Mouse (Mus musculus) hindbrain, embryonic 12.5 days (tissue): ENCODE measurements at regions not wholly inside any gene's neighbourhood (a gene's known extent, or its start where the extent isn't known, plus 50 kb on each side); places are given as distances from the start of the nearest gene placed in this dataset.

Source experiments
- ATAC-seq: fragments of 200-750 bp; cut with Nextera tagmentation; 2 replicates; pipeline ENCODE4 v1.8.0; 2017; ENCODE audit warnings: moderate TSS enrichment; ENCODE audit not compliant: low FRiP score
- H3K27ac ChIP-seq: fragments of 300-500 bp; sonication (generic); 2 replicates; pipeline ENCODE4 v1.5.1; 2016; ENCODE audit warnings: mild to moderate bottlenecking
- H3K27me3 ChIP-seq: fragments of 300-500 bp; sonication (generic); 2 replicates; pipeline ENCODE4 v1.6.1; 2016; ENCODE audit warnings: mild to moderate bottlenecking
- H3K36me3 ChIP-seq: fragments of 300-500 bp; sonication (generic); 2 replicates; pipeline ENCODE4 v1.6.1; 2016; ENCODE audit warnings: mild to moderate bottlenecking
- H3K4me1 ChIP-seq: fragments of 300-500 bp; sonication (generic); 2 replicates; pipeline ENCODE4 v1.6.1; 2016
- H3K4me2 ChIP-seq: fragments of 300-500 bp; sonication (generic); replicated peaks from 2 replicates; pipeline ENCODE4 v1.6.1; 2016; ENCODE audit warnings: mild to moderate bottlenecking
- H3K4me3 ChIP-seq: fragments of 300-500 bp; sonication (generic); 2 replicates; pipeline ENCODE4 v1.5.1; 2016; ENCODE audit warnings: mild to moderate bottlenecking
- H3K9ac ChIP-seq: fragments of 300-500 bp; sonication (generic); 2 replicates; pipeline ENCODE4 v1.6.1; 2016; ENCODE audit warnings: mild to moderate bottlenecking, moderate library complexity
- H3K9me3 ChIP-seq: fragments of 300-500 bp; sonication (generic); replicated peaks from 2 replicates; pipeline ENCODE4 v1.6.1; 2016; ENCODE audit warnings: mild to moderate bottlenecking
- WGBS: fragments of 180-500 bp; shearing (Covaris S2); methylation state at CpG from one replicate; pipeline ENCODE4 v1.1.7; 2016; 5-methylcytosine and 5-hydroxymethylcytosine counted together

GRCm38 (mm10) chr15:51657621-51658020 lies 2227.1 kb upstream of the Gm7489 start:
- peaks cover 10% of the 10 kb centered on the region for H3K9me3 ChIP-seq
- H3K36me3 ChIP-seq: no peaks in the 10 kb centered on the region
- no peak overlapping the region for H3K4me2 ChIP-seq
- no peaks in the 10 kb centered on the region for H3K27me3 ChIP-seq
- no peaks in the 10 kb centered on the region for H3K4me1 ChIP-seq
- 91% methylated on average over 1 of the region's 1 CpGs for WGBS
- no peak overlapping the region for H3K4me3 ChIP-seq
- no peak overlapping the region for H3K9ac ChIP-seq
- H3K27ac ChIP-seq: no peak overlapping the region
- no peak for ATAC-seq

GRCm38 (mm10) chr15:51668340-51668739 lies 2216.4 kb upstream of the Gm7489 start:
- H3K9me3 ChIP-seq: no peaks in the 10 kb centered on the region
- H3K27me3 ChIP-seq: no peaks in the 10 kb centered on the region
- no peak overlapping the region for H3K4me3 ChIP-seq
- no peaks in the 10 kb centered on the region for H3K36me3 ChIP-seq
- H3K4me2 ChIP-seq: no peak overlapping the region
- H3K9ac ChIP-seq: no peak overlapping the region
- WGBS: 79% methylated on average over 3 of the region's 3 CpGs
- H3K4me1 ChIP-seq: no peaks in the 10 kb centered on the region
- no peak for ATAC-seq
- no peak overlapping the region for H3K27ac ChIP-seq

- no peaks in the 10 kb centered on the region for H3K27me3 ChIP-seq
- no peak overlapping the region for H3K4me2 ChIP-seq
- 89% methylated on average over 18 of the region's 18 CpGs for WGBS
- no peaks in the 10 kb centered on the region for H3K9me3 ChIP-seq
- H3K27ac ChIP-seq: no peak overlapping the region
- H3K4me1 ChIP-seq: no peaks in the 10 kb centered on the region
- H3K4me3 ChIP-seq: no peak overlapping the region
- no peaks in the 10 kb centered on the region for H3K36me3 ChIP-seq
- ATAC-seq: no peak
- no peak overlapping the region for H3K9ac ChIP-seq
These were observed 2212.9 kb upstream of the Gm7489 start for GRCm38 (mm10) chr15:51671667-51672372.

- Histone ChIP-seq H3K4me2 (no peak overlapping the region), H3K36me3 (no peaks in the 10 kb centered on the region), H3K27me3 (no peaks in the 10 kb centered on the region), H3K4me1 (no peaks in the 10 kb centered on the region), H3K9ac (no peak overlapping the region), H3K27ac (no peak overlapping the region), H3K4me3 (no peak overlapping the region), H3K9me3 (no peaks in the 10 kb centered on the region)
- ATAC-seq: no peak
- 56% methylated on average over 1 of the region's 1 CpGs for WGBS
These were observed 2211.2 kb upstream of the Gm7489 start for GRCm38 (mm10) chr15:51673483-51673882.

GRCm38 (mm10) chr15:51675291-51675690 lies 2209.4 kb upstream of the Gm7489 start:
- H3K36me3 ChIP-seq: no peaks in the 10 kb centered on the region
- WGBS: 77% methylated on average over 4 of the region's 4 CpGs
- H3K27me3 ChIP-seq: no peaks in the 10 kb centered on the region
- H3K4me2 ChIP-seq: no peak overlapping the region
- no peak overlapping the region for H3K27ac ChIP-seq
- no peaks in the 10 kb centered on the region for H3K4me1 ChIP-seq
- no peaks in the 10 kb centered on the region for H3K9me3 ChIP-seq
- H3K9ac ChIP-seq: no peak overlapping the region
- ATAC-seq: no peak
- H3K4me3 ChIP-seq: no peak overlapping the region

GRCm38 (mm10) chr15:51676694-51677093 lies 2208.0 kb upstream of the Gm7489 start:
- no peak overlapping the region for H3K4me3 ChIP-seq
- no peak overlapping the region for H3K4me2 ChIP-seq
- no peak overlapping the region for H3K27ac ChIP-seq
- H3K4me1 ChIP-seq: no peaks in the 10 kb centered on the region
- H3K9me3 ChIP-seq: no peaks in the 10 kb centered on the region
- H3K36me3 ChIP-seq: no peaks in the 10 kb centered on the region
- H3K27me3 ChIP-seq: no peaks in the 10 kb centered on the region
- H3K9ac ChIP-seq: no peak overlapping the region
- no peak for ATAC-seq
- 86% methylated on average over 3 of the region's 3 CpGs for WGBS

GRCm38 (mm10) chr15:51677266-51677665 lies 2207.4 kb upstream of the Gm7489 start:
- Histone ChIP-seq H3K4me1 (no peaks in the 10 kb centered on the region), H3K27me3 (no peaks in the 10 kb centered on the region), H3K9ac (no peak overlapping the region), H3K4me3 (no peak overlapping the region), H3K4me2 (no peak overlapping the region), H3K36me3 (no peaks in the 10 kb centered on the region), H3K27ac (no peak overlapping the region), H3K9me3 (no peaks in the 10 kb centered on the region)
- no peak for ATAC-seq
- WGBS: 78% methylated on average over 4 of the region's 4 CpGs

GRCm38 (mm10) chr15:51679186-51679902 lies 2205.4 kb upstream of the Gm7489 start:
- no peak for ATAC-seq
- H3K36me3 ChIP-seq: no peaks in the 10 kb centered on the region
- H3K9ac ChIP-seq: no peak overlapping the region
- no peaks in the 10 kb centered on the region for H3K4me1 ChIP-seq
- no peak overlapping the region for H3K4me2 ChIP-seq
- no peak overlapping the region for H3K27ac ChIP-seq
- WGBS: 55% methylated on average over 12 of the region's 12 CpGs
- H3K9me3 ChIP-seq: no peaks in the 10 kb centered on the region
- no peak overlapping the region for H3K4me3 ChIP-seq
- no peaks in the 10 kb centered on the region for H3K27me3 ChIP-seq

GRCm38 (mm10) chr15:51680494-51680893 lies 2204.2 kb upstream of the Gm7489 start:
- ATAC-seq: no peak
- H3K4me1 ChIP-seq: no peaks in the 10 kb centered on the region

GRCm38 (mm10) chr15:51681191-51681590 lies 2203.5 kb upstream of the Gm7489 start:
- no peaks in the 10 kb centered on the region for H3K4me1 ChIP-seq
- no peaks in the 10 kb centered on the region for H3K36me3 ChIP-seq
- no peak overlapping the region for H3K4me2 ChIP-seq
- no peaks in the 10 kb centered on the region for H3K9me3 ChIP-seq
- H3K9ac ChIP-seq: no peak overlapping the region
- no peaks in the 10 kb centered on the region for H3K27me3 ChIP-seq
- H3K4me3 ChIP-seq: no peak overlapping the region
- no peak for ATAC-seq
- WGBS: 89% methylated on average over 6 of the region's 6 CpGs
- H3K27ac ChIP-seq: no peak overlapping the region

More at GRCm38 (mm10) chr15:51680494-51680893, 2204.2 kb upstream of the Gm7489 start:
- Histone ChIP-seq H3K9ac (no peak overlapping the region), H3K4me2 (no peak overlapping the region), H3K27ac (no peak overlapping the region), H3K27me3 (no peaks in the 10 kb centered on the region), H3K4me3 (no peak overlapping the region), H3K9me3 (no peaks in the 10 kb centered on the region), H3K36me3 (no peaks in the 10 kb centered on the region)

- Histone ChIP-seq H3K9ac (no peak overlapping the region), H3K36me3 (no peaks in the 10 kb centered on the region), H3K4me2 (no peak overlapping the region), H3K27ac (no peak overlapping the region), H3K27me3 (no peaks in the 10 kb centered on the region), H3K9me3 (no peaks in the 10 kb centered on the region), H3K4me3 (no peak overlapping the region), H3K4me1 (no peaks in the 10 kb centered on the region)
- no peak for ATAC-seq
- WGBS: 73% methylated on average over 5 of the region's 5 CpGs
These were observed 2202.4 kb upstream of the Gm7489 start for GRCm38 (mm10) chr15:51682331-51682730.

- Histone ChIP-seq H3K27ac (no peak overlapping the region), H3K27me3 (no peaks in the 10 kb centered on the region), H3K9me3 (no peaks in the 10 kb centered on the region), H3K36me3 (no peaks in the 10 kb centered on the region), H3K4me1 (no peaks in the 10 kb centered on the region), H3K4me3 (no peak overlapping the region), H3K9ac (no peak overlapping the region), H3K4me2 (no peak overlapping the region)
- WGBS: 79% methylated on average over 13 of the region's 13 CpGs
- ATAC-seq: no peak
These were observed 2197.6 kb upstream of the Gm7489 start for GRCm38 (mm10) chr15:51687007-51687540.

GRCm38 (mm10) chr15:51689498-51689897 lies 2195.2 kb upstream of the Gm7489 start:
- no peak overlapping the region for H3K27ac ChIP-seq
- no peaks in the 10 kb centered on the region for H3K27me3 ChIP-seq
- H3K4me1 ChIP-seq: no peaks in the 10 kb centered on the region
- 88% methylated on average over 1 of the region's 1 CpGs for WGBS
- ATAC-seq: no peak
- no peaks in the 10 kb centered on the region for H3K36me3 ChIP-seq
- H3K9ac ChIP-seq: no peak overlapping the region
- no peak overlapping the region for H3K4me3 ChIP-seq
- H3K4me2 ChIP-seq: no peak overlapping the region
- no peaks in the 10 kb centered on the region for H3K9me3 ChIP-seq
